Mouse (Mus musculus) ovary, postnatal 36 days (tissue): ENCODE results near the gene Sergef.
A peak's percentile ranks its signal among the peaks of the same experiment; 100 is the strongest.

Source experiments
- DNase-seq: peaks from one replicate; pipeline ENCODE4 v3.0.0; 2022; ENCODE audit warnings: low spot score, mixed read lengths

The Sergef gene

DNA sequence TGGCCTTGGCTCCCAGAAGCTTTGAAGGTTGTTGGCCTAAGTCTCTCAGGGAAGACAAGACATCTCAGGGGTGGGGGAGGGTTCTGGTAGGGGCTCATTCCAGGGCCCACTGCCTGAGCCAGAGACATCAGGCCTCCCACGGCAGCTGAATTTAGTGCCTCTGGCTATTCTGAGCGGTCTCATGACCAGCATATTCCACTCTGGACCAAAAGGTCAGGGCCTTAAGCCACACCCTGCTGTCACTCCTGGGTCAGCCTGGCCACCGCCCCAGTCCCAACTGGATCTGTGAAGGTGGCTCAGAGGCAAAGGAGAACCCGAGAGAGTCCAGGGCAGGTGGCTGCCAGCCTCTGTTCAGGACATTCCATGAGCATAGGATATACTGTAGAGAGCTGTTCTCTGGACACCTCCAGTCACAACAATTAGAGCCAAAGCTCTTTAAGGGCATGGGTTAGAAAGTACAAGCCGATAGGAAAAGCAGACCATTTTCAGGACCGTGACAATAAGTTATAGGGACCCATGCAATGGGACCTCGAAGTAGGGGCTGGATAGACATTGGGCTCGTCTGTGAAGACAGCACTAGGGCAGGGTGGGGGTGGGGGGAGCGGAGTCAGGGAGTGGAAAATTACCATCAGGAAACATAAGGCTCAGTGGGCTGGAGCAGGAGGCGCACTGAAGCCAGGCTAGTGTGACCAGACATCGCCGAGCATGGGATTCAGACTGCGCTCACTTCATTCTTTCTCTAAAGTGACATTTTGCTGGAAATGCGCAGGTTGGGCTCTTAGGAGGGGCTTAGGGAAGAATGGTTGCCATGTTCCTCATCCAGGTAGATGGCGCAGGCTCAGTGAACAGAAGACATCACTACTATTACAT, 235.8 kb downstream of the Sergef start:
- no peak for DNase-seq

DNA sequence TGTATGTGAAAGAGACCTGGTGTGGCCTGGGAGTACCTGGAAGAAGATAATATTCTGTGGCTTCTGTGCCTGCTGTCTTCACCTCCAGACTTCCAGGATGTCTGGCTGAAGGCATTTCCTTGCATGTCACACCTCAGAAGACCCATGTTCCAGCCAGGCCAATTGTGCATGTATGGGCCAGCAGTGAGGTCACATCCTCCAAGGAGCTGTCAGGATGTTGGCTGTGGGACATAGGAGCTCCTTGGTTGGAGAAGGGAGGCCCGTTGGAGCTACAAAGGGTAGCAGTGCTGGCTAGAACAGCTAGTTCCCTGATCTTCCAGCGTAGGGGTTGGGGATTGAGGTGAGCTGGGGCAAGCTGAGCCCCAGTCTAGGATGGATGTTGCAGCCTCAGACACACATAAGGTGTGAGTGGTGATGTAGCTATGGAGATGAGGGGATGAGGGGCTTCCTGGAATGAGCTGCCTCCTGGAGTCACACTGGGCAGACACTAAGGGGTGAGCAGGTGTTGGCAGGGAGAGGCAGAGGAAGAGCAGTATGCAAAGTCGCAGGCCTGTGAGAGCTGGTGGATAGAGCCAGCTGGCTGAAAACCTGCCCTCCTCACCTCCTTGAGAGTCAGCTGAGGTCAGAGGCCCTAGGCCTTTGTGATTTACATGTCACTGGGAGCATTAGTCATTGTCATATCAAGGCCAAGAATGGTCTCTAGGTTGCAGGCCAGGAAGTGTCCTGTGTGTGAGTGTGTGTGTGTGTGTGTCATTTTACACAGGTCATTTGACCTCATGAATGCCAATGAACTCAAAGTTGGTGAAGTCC, 238.0 kb downstream of the Sergef start:
- DNase-seq, result no peak

DNA sequence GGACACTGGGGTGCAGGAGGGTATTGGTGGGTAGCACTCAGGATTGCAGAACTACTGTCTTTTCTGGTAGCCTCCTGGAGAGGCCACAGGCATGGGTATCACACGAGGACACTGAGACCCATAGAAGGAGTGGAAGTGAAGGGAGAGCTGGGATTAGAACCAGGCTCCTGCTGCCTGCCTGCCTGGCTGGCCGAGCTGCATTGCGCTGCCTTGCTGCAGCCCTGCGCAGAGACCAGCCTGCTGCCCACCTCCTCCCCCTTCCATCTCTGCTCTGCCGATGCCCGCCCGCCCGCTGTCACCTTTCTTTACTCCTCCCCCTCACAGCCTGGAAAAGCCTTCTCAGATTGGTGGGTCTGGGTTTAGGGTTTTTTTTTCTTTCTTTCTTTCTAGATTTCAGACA, 239.3 kb downstream of the Sergef start:
- DNase-seq, result no peak

DNA sequence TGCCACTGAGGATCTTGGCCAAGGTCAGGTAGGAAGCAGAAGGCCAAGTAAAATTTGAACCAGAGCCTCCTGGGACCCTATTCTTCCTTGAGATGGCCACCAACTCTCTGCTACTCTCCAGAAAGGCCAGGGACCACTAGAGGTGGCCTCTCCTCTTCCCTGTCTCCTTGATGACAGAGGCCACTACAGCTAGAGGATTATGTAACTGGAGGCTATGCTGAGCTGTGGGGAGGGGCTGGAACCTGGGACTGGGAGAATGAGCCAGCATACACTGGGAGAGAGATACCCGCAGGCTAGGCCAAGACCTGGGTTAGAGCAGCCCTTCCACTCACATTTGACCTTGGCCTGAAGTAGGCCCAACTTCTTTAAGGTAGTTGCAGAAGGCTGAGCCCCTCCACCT, 239.9 kb downstream of the Sergef start:
- DNase-seq, result no peak

DNA sequence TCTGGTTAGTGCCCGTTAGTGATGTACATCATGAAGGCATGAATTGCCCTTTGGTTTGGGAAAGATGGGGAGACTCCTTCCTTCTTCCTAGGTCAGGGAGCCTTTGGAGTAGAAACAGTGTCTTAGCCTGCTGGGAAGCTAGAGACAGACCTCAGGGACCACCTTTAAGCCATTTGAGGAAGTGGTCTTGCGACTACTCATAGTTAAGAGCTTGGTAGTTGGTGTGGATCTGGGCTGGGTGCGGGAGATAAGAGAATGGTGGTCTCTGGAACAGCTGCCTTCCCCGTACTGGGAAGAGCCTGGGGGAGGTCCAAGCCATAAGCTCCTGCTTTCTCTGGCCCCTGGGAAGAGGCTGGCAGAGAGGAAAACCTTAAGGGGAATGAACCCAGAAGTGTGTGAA, 241.0 kb downstream of the Sergef start:
- DNase-seq, result no peak

DNA sequence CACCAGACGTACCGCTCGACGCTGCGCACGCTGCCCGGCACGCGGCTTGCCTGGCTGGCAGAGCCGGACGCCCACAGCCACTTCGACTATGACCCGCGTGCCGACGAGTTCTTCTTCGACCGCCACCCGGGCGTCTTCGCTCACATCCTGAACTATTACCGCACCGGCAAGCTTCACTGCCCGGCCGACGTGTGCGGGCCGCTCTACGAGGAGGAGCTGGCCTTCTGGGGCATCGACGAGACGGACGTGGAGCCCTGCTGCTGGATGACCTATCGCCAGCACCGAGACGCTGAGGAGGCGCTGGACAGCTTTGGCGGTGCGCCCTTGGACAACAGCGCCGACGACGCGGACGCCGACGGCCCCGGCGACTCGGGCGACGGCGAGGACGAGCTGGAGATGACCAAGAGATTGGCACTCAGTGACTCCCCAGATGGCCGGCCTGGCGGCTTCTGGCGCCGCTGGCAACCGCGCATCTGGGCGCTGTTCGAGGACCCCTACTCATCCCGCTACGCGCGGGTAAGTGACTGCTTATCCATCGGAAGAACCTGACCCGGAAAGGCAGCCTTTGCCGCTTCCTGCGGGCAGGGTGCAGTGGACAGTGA, 241.8 kb downstream of the Sergef start:
- no peak for DNase-seq

DNA sequence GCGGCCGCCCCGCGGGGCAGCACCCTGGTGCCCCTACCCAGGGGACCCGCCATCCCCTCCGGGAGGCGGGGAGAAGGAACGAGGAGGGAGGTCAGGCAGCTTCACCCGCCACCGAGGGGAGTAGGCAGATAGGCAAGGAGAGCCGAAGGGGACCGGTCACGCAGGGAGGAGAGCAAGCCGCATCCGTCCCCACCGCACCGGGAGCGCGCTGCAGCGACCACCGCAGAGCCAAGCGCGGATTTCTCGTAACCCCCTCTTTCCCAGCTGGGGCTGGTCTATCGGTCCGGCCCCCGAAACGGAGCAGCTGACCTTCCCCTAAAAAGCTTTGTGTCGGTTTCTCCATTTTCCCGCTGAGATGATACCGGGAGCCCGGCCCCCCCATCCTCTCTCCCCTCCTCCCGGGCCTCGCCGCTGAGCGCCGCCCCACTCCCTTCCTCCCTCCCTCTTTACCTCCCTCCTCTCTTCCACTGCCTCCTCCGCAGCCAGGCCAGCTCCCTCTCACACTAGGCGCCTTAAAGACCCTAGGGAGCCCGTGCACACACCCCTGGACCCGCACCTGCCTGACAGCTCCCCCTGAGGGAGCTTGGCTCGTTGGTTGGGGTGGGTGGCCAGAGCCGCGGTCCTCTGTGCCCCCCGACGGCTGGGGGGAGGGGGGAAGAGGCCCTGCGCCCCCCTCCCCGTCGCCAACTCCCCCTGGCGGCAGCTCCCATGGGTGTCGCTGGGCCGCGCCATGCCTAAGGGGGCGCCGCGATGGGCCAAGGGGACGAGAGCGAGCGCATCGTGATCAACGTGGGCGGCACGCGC, 242.5 kb downstream of the Sergef start:
- no peak for DNase-seq

DNA sequence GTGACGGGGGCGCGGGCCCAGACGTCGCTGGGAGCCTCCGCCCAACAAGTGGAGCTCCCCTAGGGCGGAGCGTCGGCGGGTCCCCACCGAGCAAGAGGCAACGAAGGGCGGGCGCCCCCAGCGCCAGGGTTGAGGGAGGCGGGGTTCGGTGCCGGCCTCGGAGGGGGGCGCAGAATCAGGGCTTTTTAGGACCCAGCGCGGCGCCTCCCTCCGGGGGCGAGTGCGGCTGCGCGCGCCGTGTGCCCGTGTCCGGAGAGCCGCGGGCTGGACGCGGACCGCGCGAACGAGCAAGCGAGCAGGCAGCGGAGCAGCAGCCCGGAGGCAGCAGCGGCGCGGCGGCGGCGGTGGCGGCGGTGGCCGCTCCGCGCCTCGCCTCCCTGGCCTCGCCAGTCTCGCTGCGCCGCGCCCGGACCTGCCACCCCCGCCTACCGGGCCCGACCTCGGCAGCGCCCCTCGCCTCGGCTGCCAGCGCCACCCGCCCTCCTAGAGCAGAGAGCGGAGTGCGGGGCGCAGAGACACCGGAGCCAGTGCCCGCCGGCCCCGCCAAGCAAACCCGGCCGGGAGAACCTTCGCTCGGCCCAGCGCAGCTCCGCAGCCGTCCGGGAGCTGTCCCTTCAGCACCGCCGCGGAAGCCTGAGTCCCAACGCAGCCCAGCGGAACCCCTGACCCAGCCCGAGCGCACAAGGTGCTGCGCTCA, 243.2 kb downstream of the Sergef start, which contains the start of gene Kcnc1:
Gene Kcnc1, plus strand, starts transcription at position 267 of the 697 bp plus-strand sequence.
- DNase-seq, result peak; percentile 85

DNA sequence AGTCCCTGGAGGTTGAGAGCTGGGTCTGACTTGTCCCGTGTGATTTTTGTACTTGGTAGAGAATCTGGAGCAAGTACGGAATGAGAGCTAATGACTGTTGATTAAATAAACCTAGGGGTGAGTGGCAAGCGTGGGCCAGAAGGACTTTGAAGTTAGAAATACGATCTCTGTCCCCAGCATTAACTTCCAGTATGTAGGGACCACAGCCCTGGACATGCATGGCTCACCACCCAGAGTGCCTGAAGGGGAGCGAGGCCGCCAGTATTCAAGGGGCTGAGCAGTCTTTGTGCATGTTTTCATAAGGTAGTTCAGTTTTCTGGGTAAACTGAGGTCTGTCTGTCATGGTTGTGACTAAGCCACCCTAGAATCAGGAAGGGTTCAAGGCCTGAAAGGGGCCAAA, 244.0 kb downstream of the Sergef start:
- DNase-seq, result no peak

DNA sequence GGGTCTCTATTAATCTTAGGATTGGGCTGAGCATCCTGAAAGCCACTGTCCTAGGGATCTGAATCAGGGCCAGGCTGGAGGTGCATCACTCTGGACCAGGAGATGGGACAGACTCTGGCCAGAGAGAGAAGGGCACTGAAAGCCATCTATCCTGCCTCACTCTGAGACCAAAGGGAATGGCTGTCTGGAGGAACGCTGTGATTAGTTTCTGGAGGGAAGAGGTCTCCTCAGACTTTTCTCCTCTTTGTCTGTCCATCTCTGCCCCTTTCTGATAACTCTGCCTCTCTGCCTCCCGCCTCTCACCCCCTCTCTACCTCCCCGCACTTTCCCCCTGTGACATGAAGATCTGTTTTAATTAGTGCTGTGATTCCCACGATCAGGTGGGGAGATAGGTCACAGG, 244.7 kb downstream of the Sergef start:
- DNase-seq, result no peak

DNA sequence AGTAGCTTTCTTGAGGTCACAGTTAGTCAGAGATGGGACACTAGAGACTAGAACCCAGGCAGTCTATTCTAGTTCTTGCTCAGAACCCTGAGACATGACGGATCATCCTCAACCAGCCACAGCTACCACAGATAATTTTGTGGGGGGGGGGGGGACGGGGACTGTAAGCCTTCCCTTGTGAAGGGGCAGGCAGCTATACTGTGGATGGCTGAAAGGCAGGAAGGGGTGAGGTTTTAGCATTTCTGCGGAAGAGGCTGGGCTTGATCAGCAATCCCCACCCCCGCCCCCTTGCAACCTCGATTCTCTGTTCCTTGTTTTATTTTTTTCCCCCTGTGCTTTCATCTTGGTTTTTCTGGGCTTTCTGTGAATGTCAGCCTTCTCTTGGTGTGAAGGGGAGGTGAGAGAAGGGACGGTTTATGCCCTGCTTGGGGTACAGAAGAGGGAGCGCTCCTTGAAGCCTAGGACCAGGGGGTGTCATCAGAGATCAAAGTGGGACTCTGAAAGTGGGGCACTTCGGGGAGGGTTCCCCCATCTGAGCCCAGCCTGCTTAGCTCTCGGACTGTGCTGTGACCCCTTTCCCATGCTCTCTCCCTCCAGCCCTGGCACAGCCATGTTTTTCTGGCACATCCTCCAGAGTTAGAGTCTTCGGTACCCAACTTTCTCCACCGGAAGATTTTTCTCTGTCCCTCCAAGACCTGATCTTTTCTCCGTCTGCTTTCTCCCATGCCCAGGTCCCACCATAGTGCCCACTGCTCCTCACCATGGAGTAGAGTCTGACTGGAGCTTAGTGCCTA, 245.7 kb downstream of the Sergef start:
- DNase-seq, result no peak
